Mouse (Mus musculus) heart, embryonic 15.5 days (tissue): Measurements from ENCODE around the gene Pglyrp2. TPM values are rescaled to one million over a fixed set of nuclear protein-coding genes. Genes with fewer than 3 reads are reported as not detected.

Source experiments
- ATAC-seq: fragments of 200-750 bp; cut with Nextera tagmentation; replicated peaks from 2 replicates; pipeline ENCODE4 v1.8.0; 2017; ENCODE audit warnings: low read depth, moderate TSS enrichment; ENCODE audit not compliant: insufficient number of reproducible peaks, insufficient read depth, low FRiP score
- H3K27ac ChIP-seq: fragments of 300-500 bp; sonication (generic); 2 replicates; pipeline ENCODE4 v1.5.1; 2015; ENCODE audit warnings: mild to moderate bottlenecking, inconsistent platforms
- H3K27me3 ChIP-seq: fragments of 300-500 bp; sonication (generic); 2 replicates; pipeline ENCODE4 v1.6.1; 2015; ENCODE audit warnings: inconsistent platforms
- H3K36me3 ChIP-seq: fragments of 300-500 bp; sonication (generic); 2 replicates; pipeline ENCODE4 v1.6.1; 2015; ENCODE audit warnings: mild to moderate bottlenecking, inconsistent platforms
- H3K4me1 ChIP-seq: fragments of 300-500 bp; sonication (generic); replicated peaks from 2 replicates; pipeline ENCODE4 v1.6.1; 2015; ENCODE audit warnings: inconsistent platforms
- H3K4me2 ChIP-seq: fragments of 300-500 bp; sonication (generic); 2 replicates; pipeline ENCODE4 v1.6.1; 2015; ENCODE audit warnings: inconsistent platforms, mild to moderate bottlenecking, moderate library complexity
- H3K4me3 ChIP-seq: fragments of 300-500 bp; sonication (generic); 2 replicates; pipeline ENCODE4 v1.5.1; 2015; ENCODE audit warnings: mild to moderate bottlenecking, inconsistent platforms
- H3K9ac ChIP-seq: fragments of 300-500 bp; sonication (generic); 2 replicates; pipeline ENCODE4 v1.6.1; 2015; ENCODE audit warnings: mild to moderate bottlenecking, inconsistent platforms
- H3K9me3 ChIP-seq: fragments of 300-500 bp; sonication (generic); replicated peaks from 2 replicates; pipeline ENCODE4 v1.6.1; 2016; ENCODE audit warnings: inconsistent platforms
- WGBS: fragments of 180-500 bp; shearing (Covaris S2); methylation state at CpG from one replicate; pipeline ENCODE4 v1.1.7; 2015; ENCODE audit warnings: mixed read lengths; 5-methylcytosine and 5-hydroxymethylcytosine counted together
- polyA plus RNA-seq: library from polyadenylated mRNA; unstranded; fragments of >200 nt; fragmentation: Nextera tagmentation; extraction: Ambion mirVana; gene quantifications from 2 replicates; pipeline ENCODE4 v1.2.1, GENCODE M21; 2015

The Pglyrp2 gene
- 0.30 and 2.2 TPM in 2 replicates for polyA plus RNA-seq

DNA sequence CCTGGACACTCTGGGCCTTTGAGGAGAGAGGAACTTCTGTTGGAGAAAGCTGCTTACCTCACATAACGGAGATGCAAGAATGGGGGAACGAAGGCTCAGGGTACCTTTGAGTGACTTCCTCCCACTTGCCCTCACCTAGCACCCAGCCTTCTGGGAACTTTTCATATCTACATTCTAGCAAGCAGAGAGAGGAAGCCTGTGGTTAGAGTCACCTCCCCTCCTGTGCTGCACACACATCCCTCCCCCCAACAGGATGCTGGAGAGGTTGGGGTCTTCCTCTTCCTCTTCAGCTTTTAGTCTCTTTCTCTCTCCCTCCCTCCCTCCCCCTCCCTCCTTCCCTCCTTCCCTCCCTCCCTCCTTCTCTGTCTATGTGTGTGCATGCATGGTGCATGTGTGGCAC, at the start of gene Pglyrp2:
TSS of gene Pglyrp2 (minus strand) at position 134 of the 400 bp plus-strand sequence.
- H3K4me1 ChIP-seq: no peaks in the 10 kb centered on the region
- ATAC-seq: no peak
- H3K27ac ChIP-seq: no peak within 1 kb of the TSS
- no peaks in the 10 kb centered on the region for H3K9me3 ChIP-seq
- no peaks in the 10 kb centered on the region for H3K36me3 ChIP-seq
- no peak within 1 kb of the TSS for H3K9ac ChIP-seq
- WGBS: 83% methylated on average over 2 of the region's 2 CpGs
- H3K27me3 ChIP-seq: peaks cover 7% of the 10 kb centered on the region
- H3K4me2 ChIP-seq: no peak within 1 kb of the TSS
- no peak within 1 kb of the TSS for H3K4me3 ChIP-seq

DNA sequence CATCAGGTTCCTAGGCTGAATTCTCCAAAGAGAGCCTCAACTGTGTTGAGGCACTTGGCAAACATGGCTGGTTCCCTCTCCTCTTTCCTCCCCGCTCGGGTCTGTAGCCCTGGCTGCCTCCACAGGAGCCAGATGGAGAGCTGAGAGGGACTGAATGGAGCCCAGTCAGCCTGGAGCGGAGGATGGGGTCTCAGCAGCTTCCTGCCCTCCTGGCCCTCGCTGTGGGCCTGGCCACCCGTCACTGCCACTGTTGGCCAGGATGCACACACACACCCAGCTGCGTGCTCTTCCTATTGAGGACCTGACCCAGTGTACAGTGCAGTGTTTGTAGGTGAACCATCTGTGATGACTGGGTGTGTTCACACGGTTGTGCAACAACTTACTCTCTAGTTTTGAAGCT, 48.2 kb upstream of the Pglyrp2 start:
- WGBS: 53% methylated on average over 7 of the region's 7 CpGs

DNA sequence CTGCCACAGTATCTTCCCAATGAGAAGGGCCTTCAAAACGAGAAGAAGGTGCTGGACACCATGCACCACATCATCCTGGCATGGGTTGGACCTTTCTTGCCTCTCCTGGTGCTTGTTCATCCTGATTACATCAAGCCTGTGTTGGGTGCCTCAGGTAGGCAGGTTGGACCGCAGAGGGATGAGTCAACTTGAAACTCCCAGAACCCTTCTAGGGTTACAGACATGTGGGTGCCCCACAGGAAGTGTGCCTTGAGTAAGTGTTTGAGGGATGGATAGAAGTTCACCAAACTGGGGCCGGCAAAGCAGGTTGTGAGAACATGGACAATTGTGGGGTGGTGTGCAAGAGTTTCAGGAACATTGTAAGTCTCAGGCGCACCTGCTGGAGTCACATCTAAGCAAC, 46.8 kb upstream of the Pglyrp2 start:
- WGBS: 75% methylated on average over 4 of the region's 4 CpGs
- Histone ChIP-seq H3K27me3 (0 out of 2 replicates have a peak, but pooled peaks cover 3% of the 10 kb centered on the region), H3K9ac (no peak overlapping the region), H3K4me3 (no peak overlapping the region), H3K4me2 (no peak overlapping the region), H3K27ac (no peak overlapping the region), H3K9me3 (no peaks in the 10 kb centered on the region), H3K36me3 (no peaks in the 10 kb centered on the region), H3K4me1 (no peaks in the 10 kb centered on the region)
- ATAC-seq: no peak

More for the DNA sequence above, 48.2 kb upstream of the Pglyrp2 start:
- Histone ChIP-seq H3K4me2 (no peak overlapping the region), H3K27me3 (peaks cover 6% of the 10 kb centered on the region; the same call in 1 of the 2 replicates), H3K9me3 (no peaks in the 10 kb centered on the region), H3K27ac (no peak overlapping the region), H3K4me1 (no peaks in the 10 kb centered on the region), H3K4me3 (no peak overlapping the region), H3K9ac (no peak overlapping the region), H3K36me3 (no peaks in the 10 kb centered on the region)
- no peak for ATAC-seq

DNA sequence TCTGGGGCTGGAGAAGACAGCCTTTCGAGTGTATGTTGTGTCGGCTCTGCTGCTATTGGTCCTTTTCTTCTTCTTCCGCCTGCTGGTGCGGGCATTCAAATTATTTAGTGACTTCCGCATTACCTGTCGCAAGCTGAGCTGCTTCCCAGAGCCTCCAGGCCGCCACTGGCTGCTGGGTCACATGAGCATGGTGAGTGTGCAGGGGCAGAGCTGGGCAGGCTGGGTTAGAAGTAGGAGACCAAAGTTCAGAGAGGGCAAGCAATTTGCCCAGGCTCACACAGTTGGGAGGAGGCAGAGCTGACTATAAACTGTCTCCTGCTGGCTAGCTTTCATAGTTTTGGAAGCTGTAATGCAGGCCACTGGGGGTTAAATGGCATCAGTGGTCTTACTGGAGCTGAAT, 44.5 kb upstream of the Pglyrp2 start:
- no peak overlapping the region for H3K9ac ChIP-seq
- no peaks in the 10 kb centered on the region for H3K36me3 ChIP-seq
- ATAC-seq: no peak
- H3K27me3 ChIP-seq: 0 out of 2 replicates have a peak, but pooled peaks cover under 1% of the 10 kb centered on the region
- 57% methylated on average over 7 of the region's 7 CpGs for WGBS
- no peak overlapping the region for H3K4me2 ChIP-seq
- no peaks in the 10 kb centered on the region for H3K9me3 ChIP-seq
- no peaks in the 10 kb centered on the region for H3K4me1 ChIP-seq
- no peak overlapping the region for H3K4me3 ChIP-seq
- H3K27ac ChIP-seq: no peak overlapping the region

DNA sequence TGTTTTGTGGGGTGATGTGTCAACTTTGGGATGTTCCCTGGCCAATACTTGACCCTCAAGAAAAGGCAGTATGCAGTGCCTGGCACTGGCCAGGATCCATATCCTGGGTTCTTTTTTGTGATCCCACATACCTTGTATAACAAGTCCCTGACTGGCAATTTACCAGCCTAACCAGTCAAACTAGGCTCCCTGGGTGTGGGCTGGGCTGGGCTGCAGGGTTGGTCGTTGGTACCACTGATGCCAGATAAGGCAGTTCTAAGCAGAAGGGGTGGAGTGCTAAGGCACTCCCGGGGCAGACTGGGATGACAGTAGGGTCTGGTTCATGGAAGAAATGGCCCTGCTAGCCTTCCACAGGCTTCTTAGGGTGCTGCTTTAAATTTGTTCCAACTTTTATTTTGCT, 31.0 kb upstream of the Pglyrp2 start:
- Histone ChIP-seq H3K27me3 (peaks cover 23% of the 10 kb centered on the region), H3K9me3 (no peaks in the 10 kb centered on the region), H3K4me2 (no peak overlapping the region), H3K27ac (no peak overlapping the region), H3K4me1 (peaks cover 10% of the 10 kb centered on the region), H3K9ac (no peak overlapping the region), H3K4me3 (no peak overlapping the region), H3K36me3 (no peaks in the 10 kb centered on the region)
- ATAC-seq: no peak
- WGBS: 31% methylated on average over 2 of the region's 2 CpGs

DNA sequence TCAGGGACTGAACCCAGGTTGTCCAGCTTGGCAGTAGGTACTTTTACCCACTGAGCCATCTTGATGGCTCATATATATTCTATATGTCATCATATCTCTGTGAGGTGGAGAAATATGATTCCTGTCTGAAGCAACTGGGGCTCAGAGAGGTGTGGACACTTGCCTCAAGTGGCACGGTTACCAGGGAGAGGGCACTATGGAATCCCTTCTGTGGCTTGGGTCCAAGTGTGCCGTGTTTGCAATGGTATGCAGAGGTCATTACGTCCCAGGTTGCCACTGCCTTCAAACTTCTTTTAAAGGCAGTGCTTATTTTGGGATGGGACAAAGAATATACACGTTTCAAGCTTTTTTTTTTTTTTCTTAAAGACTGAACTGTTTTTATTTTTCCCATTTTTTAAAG, 30.2 kb upstream of the Pglyrp2 start:
- Histone ChIP-seq H3K4me3 (no peak overlapping the region), H3K9ac (no peak overlapping the region), H3K27ac (no peak overlapping the region), H3K4me1 (peaks cover 10% of the 10 kb centered on the region), H3K4me2 (no peak overlapping the region), H3K36me3 (no peaks in the 10 kb centered on the region), H3K9me3 (no peaks in the 10 kb centered on the region), H3K27me3 (peaks cover 23% of the 10 kb centered on the region)
- ATAC-seq: peak; percentile 71
- 42% methylated on average over 4 of the region's 4 CpGs for WGBS

DNA sequence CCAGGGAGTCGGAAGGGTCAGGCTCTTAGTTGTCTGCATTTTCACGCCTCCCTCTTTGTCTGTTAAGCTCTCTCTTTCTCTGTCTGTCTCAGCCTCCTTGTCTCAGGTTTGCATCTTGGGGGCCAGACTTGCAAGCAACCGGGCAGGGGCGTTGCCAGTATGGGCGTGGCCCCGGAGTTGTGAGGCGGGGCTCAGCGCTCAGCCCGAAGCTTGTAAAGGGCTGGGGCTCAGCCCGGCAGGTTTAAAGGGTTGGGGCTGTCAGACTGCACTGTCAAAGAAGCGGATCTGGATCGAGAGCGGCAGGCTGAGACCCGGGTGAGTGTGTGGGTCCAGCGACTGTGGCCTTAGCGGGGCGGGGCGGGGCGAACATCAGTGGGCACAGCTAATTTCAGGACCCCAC, 28.5 kb upstream of the Pglyrp2 start, which contains the start of gene Cyp4f39:
TSS of gene Cyp4f39 (plus strand) at position 242 of the 400 bp plus-strand sequence.
- ATAC-seq: no peak; the same call in 1 of the 2 replicates
- Histone ChIP-seq H3K4me2 (peak within 1 kb of the TSS; percentile 64), H3K9me3 (no peaks in the 10 kb centered on the region), H3K4me1 (peaks cover 10% of the 10 kb centered on the region), H3K4me3 (peak within 1 kb of the TSS; percentile 34), H3K27ac (no peak within 1 kb of the TSS), H3K9ac (no peak within 1 kb of the TSS), H3K36me3 (no peaks in the 10 kb centered on the region), H3K27me3 (peaks cover 23% of the 10 kb centered on the region)
- WGBS: 2% methylated on average over 19 of the region's 19 CpGs

DNA sequence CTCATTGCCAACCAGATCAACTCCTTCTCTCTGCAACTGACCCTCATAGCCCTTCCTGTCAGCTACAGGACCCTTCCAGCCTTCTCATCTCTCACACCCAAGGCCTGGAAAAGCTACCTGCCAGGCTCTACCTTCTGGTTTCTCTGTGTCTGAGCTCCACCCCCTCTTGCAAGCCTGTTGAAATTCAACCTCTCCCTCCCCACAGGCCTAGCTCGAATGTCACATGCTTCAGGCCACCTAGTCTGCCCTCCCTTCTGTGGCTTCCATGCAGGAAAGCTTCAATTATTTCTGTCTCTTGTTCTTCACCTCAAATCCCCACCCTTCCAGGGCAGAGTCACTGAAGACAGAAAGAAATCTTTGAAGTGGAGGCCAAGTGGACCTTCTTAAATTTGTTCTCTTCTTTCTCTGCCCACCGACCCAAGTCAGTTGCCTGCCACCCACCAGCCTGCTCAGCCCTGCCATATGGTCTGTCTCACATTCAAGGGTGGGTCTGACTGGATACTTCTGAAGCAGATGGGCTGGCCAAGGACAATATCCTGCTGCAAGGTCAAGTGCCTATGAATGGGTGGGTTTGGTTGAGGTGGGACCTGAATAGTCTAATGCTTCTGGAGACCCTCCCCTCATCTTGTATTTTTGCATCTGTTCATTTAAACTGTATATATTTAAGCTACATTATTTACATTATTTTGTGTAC, 27.0 kb upstream of the Pglyrp2 start:
- H3K27me3 ChIP-seq: peaks cover 23% of the 10 kb centered on the region
- ATAC-seq: no peak
- H3K36me3 ChIP-seq: no peaks in the 10 kb centered on the region
- H3K4me1 ChIP-seq: peaks cover 10% of the 10 kb centered on the region
- H3K4me2 ChIP-seq: no peak overlapping the region
- no peak overlapping the region for H3K27ac ChIP-seq
- H3K4me3 ChIP-seq: no peak overlapping the region
- H3K9ac ChIP-seq: no peak overlapping the region
- no peaks in the 10 kb centered on the region for H3K9me3 ChIP-seq
- WGBS: 31% methylated on average over 2 of the region's 2 CpGs

DNA sequence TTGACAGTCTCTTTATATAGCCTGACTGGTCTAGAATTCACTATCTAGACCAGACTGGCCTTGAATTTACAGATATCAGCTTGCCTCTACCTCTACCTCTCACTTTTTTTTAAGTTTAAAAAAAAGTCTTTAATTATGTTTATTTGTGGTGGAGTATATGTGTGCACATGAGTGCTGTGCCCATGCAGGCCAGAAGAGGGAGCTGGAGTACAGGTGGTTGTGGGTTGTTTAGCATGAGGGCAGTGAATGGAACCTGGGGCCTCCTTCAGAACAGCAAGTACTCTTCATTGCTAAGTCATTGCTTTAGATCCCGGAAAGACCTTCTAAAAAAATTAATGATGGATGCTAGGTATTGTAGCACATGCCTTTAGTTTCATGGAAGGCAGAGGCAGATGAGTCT, 25.1 kb upstream of the Pglyrp2 start:
- Histone ChIP-seq H3K9ac (no peak overlapping the region), H3K9me3 (no peaks in the 10 kb centered on the region)
- ATAC-seq: no peak

DNA sequence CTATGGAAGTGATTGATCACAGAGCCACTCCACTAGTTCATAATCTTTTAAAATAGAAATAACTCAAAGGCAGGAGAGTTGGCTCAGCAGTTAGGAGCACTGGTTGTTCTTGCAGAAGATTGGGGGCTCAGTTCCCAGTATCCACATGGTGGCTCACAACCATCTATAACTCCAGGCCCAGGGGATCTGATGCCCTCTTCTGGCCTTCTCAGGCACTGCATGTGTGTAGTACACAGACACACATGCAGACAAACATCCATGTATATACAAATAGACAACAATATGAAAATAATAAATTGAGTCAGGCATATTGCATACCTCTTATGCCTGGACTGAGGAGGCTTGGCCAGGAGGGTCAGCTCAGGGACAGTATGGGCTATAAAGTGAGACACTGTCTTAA, 23.2 kb upstream of the Pglyrp2 start:
- no peak overlapping the region for H3K27ac ChIP-seq
- no peaks in the 10 kb centered on the region for H3K9me3 ChIP-seq
- no peak overlapping the region for H3K9ac ChIP-seq
- H3K36me3 ChIP-seq: no peaks in the 10 kb centered on the region
- no peak overlapping the region for H3K4me2 ChIP-seq
- peaks cover 1% of the 10 kb centered on the region for H3K4me1 ChIP-seq
- ATAC-seq: no peak
- H3K4me3 ChIP-seq: no peak overlapping the region
- H3K27me3 ChIP-seq: peaks cover 3% of the 10 kb centered on the region; the same call in 1 of the 2 replicates

More for the DNA sequence above, 25.1 kb upstream of the Pglyrp2 start:
- Histone ChIP-seq H3K4me1 (peaks cover 9% of the 10 kb centered on the region), H3K27me3 (peaks cover 17% of the 10 kb centered on the region), H3K27ac (no peak overlapping the region), H3K4me2 (no peak overlapping the region), H3K36me3 (no peaks in the 10 kb centered on the region), H3K4me3 (no peak overlapping the region)
- WGBS: 94% methylated on average over 1 of the region's 1 CpGs

DNA sequence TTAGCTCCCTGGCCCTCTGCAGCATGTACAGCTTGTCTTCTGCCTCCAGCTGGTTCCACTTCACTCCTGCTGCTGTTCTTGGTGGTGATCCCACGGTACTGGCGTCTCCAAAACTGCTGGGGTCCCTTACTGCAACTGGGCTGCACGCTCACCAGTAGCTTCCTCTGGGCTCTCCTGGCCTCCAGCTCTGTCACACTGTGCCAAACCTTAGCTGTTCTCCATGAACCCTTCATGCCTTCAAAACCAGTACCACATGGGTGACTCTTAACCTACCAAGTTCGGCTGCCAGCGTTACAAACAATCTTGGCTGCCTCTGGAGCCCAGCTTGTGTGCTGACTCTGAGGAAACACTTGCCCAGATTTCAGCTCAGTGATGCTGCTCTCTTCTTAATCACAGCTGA, 21.0 kb upstream of the Pglyrp2 start:
- H3K36me3 ChIP-seq: no peaks in the 10 kb centered on the region
- no peak overlapping the region for H3K27ac ChIP-seq
- H3K9me3 ChIP-seq: no peaks in the 10 kb centered on the region
- no peak overlapping the region for H3K4me2 ChIP-seq
- no peak overlapping the region for H3K9ac ChIP-seq
- H3K27me3 ChIP-seq: no peaks in the 10 kb centered on the region; the same call in 1 of the 2 replicates
- H3K4me3 ChIP-seq: no peak overlapping the region
- H3K4me1 ChIP-seq: no peaks in the 10 kb centered on the region
- 65% methylated on average over 5 of the region's 5 CpGs for WGBS
- ATAC-seq: no peak

DNA sequence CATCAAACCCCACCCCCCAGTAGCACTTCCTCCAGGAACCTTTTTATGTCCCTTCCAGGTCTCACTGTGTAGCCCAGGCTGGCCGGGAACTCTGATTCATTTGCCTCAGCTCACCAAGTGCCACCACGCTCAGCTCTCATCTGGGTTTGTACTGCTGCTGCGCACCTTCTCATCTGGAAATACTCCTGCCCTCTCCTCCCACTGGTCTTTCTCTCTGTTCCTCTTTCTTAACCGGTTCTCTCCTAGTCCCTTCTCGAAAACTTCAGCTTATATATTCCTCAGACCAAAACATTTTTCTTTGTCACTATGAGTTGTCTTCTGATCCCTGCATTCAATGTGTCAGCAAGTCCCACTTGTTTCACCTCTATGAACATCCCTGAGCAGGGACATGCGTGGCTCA, 19.3 kb upstream of the Pglyrp2 start:
- no peak for ATAC-seq
- Histone ChIP-seq H3K27ac (no peak overlapping the region), H3K4me1 (no peaks in the 10 kb centered on the region), H3K9ac (no peak overlapping the region), H3K4me3 (no peak overlapping the region), H3K27me3 (peaks cover 3% of the 10 kb centered on the region; the same call in 1 of the 2 replicates), H3K9me3 (no peaks in the 10 kb centered on the region), H3K36me3 (no peaks in the 10 kb centered on the region), H3K4me2 (no peak overlapping the region)
- 67% methylated on average over 6 of the region's 6 CpGs for WGBS
